Mouse (Mus musculus): ENCODE measurements at regions not wholly inside any gene's neighbourhood (a gene's known extent, or its start where the extent isn't known, plus 50 kb on each side); places are given as distances from the start of the nearest gene placed in this dataset.

GRCm38 (mm10) chr2:173444386-173444785, 78.0 kb upstream of the 1700021F07Rik start:
- intact Hi-C loops (cut with DNase I): no loop called here
- DNase-seq (ENCODE audit: low spot score in 2 of 2): no peak

- no peak for DNase-seq (ENCODE audit: low spot score in 2 of 2)
- intact Hi-C loops (cut with DNase I): no loop called here
Measured at GRCm38 (mm10) chr2:173445039-173445438, 77.3 kb upstream of the 1700021F07Rik start.

DNA sequence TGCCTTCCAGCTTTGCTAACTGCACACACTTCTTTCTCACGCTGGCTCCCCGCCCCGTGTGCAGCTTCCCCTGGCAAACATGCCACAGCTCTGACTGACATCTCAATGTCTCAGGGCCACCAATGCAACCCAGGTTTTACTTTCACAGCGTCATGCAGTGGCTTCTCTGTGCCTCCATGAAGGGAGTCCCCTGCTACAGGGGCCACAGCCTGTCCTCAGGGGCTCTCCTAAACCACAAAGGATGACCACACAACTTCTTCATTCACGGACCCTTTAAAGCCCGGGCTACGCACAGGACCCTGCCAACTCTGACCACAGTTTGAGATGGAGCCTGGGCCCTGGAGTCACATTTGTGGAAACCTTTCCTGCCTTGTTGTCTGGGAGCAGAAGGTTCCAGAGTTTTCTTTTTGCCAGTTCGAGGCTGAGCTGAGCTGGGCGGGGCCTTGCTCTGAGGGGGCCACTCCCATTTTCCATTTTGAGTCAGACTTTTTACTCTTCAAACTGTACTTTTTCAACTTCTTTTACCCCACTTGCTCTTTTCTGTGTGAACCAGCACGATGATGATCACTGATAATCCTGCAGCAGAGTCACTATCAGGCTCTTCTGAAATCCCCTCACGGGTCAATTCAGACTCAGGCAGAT, 73.7 kb upstream of the 1700021F07Rik start:
- no peak for DNase-seq (ENCODE audit: low spot score in 2 of 2)
- intact Hi-C loops (cut with DNase I): no loop called here

DNA sequence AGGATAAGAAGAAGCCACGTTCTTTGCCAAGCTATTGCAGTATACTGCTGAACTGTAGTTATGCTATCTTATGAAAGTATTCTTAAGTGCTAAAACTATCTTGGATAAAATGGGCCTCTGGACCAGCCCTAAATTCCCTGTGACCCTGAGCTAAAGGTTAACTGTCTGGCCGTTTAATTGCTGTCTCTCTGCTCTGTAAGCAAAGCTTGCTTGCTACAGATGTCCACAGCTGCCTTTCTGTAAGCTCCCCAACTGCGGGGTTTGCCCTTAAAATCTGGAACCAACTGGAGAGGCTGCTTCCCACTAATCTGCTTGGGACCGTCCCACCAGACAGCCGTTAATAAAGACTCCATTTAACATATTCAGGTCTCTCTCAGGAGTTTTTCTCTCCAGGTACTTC, 73.2 kb upstream of the 1700021F07Rik start:
- intact Hi-C loops (cut with DNase I): no loop called here
- no peak for DNase-seq (ENCODE audit: low spot score in 2 of 2)

DNA sequence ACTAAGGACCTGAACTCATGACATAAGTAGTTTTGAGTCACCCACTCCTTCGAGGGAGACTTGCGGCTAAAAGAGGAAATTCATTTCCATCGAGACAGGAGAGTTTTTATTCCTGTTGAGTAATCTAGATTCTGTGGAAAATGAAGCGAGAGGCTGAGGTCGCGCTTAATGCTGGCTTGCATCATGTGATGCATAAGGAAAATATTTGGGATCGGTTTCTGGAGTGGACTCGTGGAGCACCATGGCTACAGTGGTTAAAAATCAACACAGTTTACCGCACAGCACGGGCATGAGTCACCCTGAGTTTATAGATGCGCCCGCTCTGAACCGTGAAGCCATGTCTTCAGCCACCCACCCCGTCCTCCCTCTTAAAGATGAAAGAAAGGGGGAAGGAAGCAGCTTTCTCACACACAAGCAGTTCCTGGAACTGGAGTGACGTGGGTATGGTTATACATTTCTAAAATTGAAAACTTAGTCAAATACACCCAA, 70.3 kb upstream of the 1700021F07Rik start:
- no peak for DNase-seq (ENCODE audit: low spot score in 2 of 2)
- intact Hi-C loops (cut with DNase I): loop anchor here (5.0 kb wide), 1 partner anchor 225 kb away; no protein-coding TSS in a partner anchor

DNA sequence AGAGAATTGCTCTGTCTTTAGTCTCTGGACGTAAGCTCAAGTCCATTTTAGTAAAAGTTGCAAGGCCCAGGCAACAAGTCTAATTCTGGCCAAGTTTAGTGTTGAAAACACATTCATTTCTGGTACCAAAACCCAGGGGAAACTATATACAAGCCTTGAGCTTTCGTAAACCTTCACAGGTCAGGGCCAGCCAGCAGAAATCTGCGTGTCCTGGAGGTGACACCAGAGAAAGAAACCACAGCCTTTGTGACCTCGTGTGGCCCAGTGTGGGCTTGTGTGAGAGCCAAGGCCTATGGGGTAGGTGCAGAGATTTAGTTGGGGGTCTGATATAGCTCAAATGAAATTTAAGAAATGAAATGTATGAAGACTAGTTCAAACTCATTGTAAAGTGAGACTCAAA, 69.6 kb upstream of the 1700021F07Rik start:
- no peak for DNase-seq (ENCODE audit: low spot score in 2 of 2)

GRCm38 (mm10) chr2:173453569-173454405, 68.6 kb upstream of the 1700021F07Rik start:
- intact Hi-C loops (cut with DNase I): loop anchor here (5.0 kb wide), 1 partner anchor 226 kb away; no protein-coding TSS in a partner anchor

More for the DNA sequence above, 69.6 kb upstream of the 1700021F07Rik start:
- intact Hi-C loops (cut with DNase I): loop anchor here (5.0 kb wide), 1 partner anchor 225 kb away; no protein-coding TSS in a partner anchor

DNA sequence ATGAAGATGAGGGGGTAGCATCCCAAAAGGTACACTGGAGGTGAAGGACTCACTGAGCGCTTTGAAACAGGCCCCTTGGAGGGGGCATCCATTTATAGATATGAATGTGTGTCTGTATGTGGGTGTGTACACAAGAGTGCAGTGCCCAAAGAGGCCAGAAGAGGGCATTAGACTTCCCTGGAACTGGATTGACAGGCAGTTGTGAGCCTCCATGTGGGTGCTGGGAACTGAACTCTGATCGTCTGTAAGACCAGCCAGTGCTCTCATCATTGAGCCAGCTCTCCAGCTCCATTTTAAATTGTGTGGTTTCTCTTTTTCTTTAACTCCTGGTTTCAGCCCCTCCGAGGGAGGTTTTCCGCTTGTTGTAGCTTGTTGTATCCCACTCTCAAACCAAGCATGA, 67.6 kb upstream of the 1700021F07Rik start:
- no peak for DNase-seq (ENCODE audit: low spot score in 2 of 2)
- intact Hi-C loops (cut with DNase I): loop anchor here (5.0 kb wide), 1 partner anchor 227 kb away; no protein-coding TSS in a partner anchor

More at GRCm38 (mm10) chr2:173453569-173454405, 68.6 kb upstream of the 1700021F07Rik start:
- DNase-seq (ENCODE audit: low spot score in 2 of 2): peak; percentile 38 to 51

- intact Hi-C loops (cut with DNase I): no loop called here
- DNase-seq (ENCODE audit: low spot score in 2 of 2): no peak
Measured at GRCm38 (mm10) chr2:173455216-173455615, 67.2 kb upstream of the 1700021F07Rik start.

DNA sequence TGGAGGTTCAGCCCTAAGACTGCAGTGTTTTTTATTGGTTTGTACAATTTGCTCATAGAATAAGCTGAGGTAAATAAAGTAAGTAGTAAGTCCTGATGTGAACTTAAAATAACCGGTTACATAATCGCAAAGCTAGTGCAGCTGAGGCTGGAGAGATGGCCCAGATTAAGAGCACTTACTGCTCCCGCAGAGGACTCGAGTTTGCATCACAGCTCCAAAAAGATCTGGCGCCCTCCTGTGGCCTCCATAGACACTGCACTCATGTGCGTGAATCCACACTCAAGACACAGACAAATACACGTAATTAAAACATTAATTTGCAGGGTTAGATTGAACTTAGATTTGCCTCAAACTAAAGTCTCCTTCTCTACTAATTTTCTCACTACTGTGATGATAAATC, 66.3 kb upstream of the 1700021F07Rik start:
- intact Hi-C loops (cut with DNase I): no loop called here
- no peak for DNase-seq (ENCODE audit: low spot score in 2 of 2)

- DNase-seq (ENCODE audit: low spot score in 2 of 2): no peak
- intact Hi-C loops (cut with DNase I): no loop called here
Measured at GRCm38 (mm10) chr2:173456924-173457623, 65.3 kb upstream of the 1700021F07Rik start.

DNA sequence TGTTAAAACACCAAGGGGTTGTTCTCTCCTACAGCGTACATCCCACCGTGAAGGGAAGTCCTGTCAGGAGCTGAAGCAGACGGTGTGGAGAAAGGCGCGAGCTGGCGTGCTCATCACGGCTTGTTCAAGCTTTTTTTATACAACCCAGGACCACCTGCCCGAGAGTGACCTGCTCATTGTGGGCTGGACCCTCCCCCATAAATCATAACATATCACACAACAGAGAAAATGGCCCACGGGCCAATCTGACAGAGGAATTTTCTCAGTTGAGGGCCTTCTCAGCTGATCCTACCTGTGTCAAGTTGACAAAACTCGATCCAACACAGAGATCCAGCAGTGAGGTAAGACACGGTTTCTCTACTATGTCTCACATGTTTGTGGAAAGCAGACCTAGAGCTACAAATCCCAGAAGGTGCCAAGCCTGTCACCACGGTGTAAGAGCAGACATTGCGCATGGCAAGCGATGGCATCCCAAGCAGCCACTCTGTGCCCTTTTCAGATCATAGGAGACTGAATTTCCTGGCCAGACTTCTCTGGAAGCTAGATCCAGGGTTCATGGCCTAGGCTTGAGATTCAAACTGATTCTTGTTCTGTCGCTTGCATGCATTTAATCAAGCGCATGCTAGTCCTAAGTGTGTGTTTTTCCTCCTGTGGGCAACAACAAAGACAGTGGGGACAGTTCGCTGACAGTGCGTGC, 64.6 kb upstream of the 1700021F07Rik start:
- DNase-seq (ENCODE audit: low spot score in 2 of 2): no peak
- intact Hi-C loops (cut with DNase I): no loop called here

DNA sequence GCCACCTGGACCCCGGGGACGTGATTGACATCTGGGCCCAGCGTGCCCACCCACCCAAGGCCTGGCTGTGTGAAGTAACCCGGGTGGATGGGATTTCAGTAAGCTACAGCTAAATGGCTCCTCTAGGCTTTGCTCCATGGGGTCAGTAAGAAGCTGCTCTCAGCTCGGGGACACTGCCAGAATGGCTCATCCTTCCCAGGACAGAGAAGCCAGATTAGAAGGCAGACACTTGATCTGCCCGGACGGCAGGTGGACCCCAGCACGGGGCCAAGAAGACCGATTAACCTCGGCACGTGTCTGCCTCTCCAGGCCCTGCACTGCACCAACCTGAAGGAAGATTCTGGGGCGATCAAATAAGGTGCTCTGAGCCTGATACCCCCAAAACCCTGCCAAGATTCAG, 63.5 kb upstream of the 1700021F07Rik start:
- no peak for DNase-seq (ENCODE audit: low spot score in 2 of 2)
- intact Hi-C loops (cut with DNase I): no loop called here

- intact Hi-C loops (cut with DNase I): no loop called here
Measured at GRCm38 (mm10) chr2:173463313-173463712, 59.1 kb upstream of the 1700021F07Rik start.

GRCm38 (mm10) chr2:173464562-173464961, 57.8 kb upstream of the 1700021F07Rik start:
- intact Hi-C loops (cut with DNase I): no loop called here
- DNase-seq (ENCODE audit: low spot score in 2 of 2): no peak

More at GRCm38 (mm10) chr2:173463313-173463712, 59.1 kb upstream of the 1700021F07Rik start:
- DNase-seq (ENCODE audit: low spot score in 2 of 2): no peak

DNA sequence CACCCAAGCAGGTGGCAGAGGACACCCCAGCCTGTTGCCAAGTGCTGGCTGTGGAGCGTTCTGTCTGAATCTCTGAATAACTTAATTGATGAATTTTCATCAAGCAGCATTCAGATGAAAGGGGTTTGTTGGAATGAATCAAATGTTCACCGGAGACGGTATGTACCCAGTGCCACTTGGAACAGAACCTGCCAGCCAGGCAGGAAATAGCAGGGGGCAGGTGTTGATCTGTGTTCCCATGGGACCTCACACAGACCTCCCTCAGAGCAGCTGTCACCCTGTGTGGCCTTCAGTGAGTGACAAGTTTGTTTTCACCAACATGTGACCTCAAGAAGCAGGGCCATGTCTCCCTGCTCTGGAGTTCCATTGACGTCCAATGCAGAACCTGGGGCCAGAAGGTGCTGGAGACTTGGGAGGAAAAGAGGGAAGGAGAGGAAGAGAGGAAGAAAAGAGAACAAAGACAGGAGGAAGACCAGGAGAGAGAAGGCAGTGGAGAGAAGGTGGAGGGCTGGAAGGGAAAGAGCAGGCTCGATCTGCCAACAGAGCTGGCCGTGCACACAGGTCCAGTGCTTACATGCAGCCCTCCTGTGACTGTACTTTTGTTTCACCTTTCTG, 57.3 kb upstream of the 1700021F07Rik start:
- DNase-seq (ENCODE audit: low spot score in 2 of 2): peak in 1 of 2 experiments; percentile 42
- intact Hi-C loops (cut with DNase I): no loop called here

GRCm38 (mm10) chr2:173468136-173468535, 54.2 kb upstream of the 1700021F07Rik start:
- DNase-seq (ENCODE audit: low spot score in 2 of 2): no peak

DNA sequence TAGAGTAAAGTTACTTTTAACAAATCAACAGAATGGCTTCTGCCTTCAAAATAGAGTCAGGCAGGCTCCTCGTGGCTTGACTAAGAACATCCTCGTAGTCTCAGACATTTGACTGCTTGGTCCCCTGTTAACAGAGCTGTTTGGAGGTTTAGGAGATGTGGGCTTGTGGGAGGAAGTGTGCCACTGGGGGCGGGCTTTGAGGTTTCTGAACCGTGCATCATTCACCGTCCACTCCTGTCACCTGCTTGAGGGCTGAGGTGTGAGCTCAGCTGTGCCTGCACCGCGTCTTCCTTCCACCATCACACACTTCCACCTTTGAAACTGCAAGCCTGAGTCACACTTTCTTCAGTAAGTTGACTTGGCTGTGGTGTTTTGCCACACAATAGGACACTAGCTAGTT, 52.6 kb upstream of the 1700021F07Rik start:
- intact Hi-C loops (cut with DNase I): no loop called here
- DNase-seq (ENCODE audit: low spot score in 2 of 2): no peak

More at GRCm38 (mm10) chr2:173468136-173468535, 54.2 kb upstream of the 1700021F07Rik start:
- intact Hi-C loops (cut with DNase I): no loop called here

Data from left cerebral cortex, postnatal 14 days (tissue).